Mouse (Mus musculus): ENCODE results near the gene Olfr572. TPM values are rescaled to one million over a fixed set of nuclear protein-coding genes. Genes with fewer than 3 reads are reported as not detected.

Gene Olfr572
- polyA plus RNA-seq (2014; fragmentation: Nextera tagmentation; extraction: Ambion mirVana), result not detected in 2 replicates

DNA sequence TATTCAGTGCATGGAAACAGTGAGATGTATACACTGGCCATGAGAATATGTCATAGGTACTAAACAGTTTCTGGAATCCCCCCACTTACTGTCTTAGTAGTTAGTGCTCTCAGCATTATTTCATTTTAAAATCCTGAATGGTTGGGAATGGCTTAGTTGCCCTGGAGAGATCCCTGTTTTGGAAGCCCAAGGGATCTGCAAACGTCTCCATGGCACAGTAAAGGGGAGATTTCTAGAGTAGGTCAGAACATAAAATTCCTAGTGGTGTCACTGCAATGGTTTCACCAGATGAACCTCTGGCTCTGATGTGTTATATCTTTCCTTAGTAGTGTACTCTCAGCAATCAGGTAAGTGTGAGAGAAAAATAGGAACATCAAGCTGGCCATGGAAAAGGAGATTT, at the start of gene Olfr572:
Gene Olfr572, plus strand, starts transcription at position 301 of the 400 bp plus-strand sequence.
- Histone ChIP-seq H3K27ac (ENCODE audit: low read depth, low read length) (no peak within 1 kb of the TSS), H3K27me3 (replicated peaks; ENCODE audit: control insufficient read depth, insufficient read depth, low read length) (no peaks in the 10 kb centered on the region), H3K36me3 (ENCODE audit: control insufficient read depth, insufficient read depth, low read length) (no peaks in the 10 kb centered on the region), H3K9me3 (ENCODE audit: control insufficient read depth, low read length) (no peaks in the 10 kb centered on the region), H3K4me2 (no peak within 1 kb of the TSS), H3K4me1 (replicated peaks; ENCODE audit: control insufficient read depth, insufficient read depth, low read length) (no peaks in the 10 kb centered on the region), H3K9ac (ENCODE audit: low read depth, low read length) (no peak within 1 kb of the TSS), H3K4me3 (ENCODE audit: low read depth, low read length) (no peak within 1 kb of the TSS)
- DNase-seq (ENCODE audit: low spot score), result no peak
- ATAC-seq (replicated peaks; ENCODE audit: low FRiP score), result no peak
- 58% methylated on average over 1 of the region's 1 CpGs for WGBS

DNA sequence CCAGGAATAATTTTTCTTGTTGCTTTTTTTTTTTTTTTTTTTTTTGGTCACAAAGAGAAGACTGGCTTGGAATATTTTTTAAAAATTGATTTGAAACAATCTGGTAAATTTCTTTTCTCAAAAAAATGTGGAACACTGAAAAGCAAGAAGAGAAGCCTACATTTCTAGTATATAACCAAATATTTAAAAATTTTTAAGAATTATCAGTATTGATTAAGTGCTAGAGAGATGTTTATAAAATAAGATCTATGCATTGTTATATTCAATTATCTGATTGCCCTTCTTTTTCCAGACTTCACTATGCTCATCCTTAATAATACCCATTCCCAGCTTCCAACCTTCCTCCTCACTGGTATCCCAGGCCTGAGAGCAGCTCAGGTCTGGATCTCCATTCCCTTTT, 47.4 kb upstream of the Olfr572 start, which contains the start of gene Olfr568:
Gene Olfr568, plus strand, starts transcription at position 301 of the 400 bp plus-strand sequence.
- ATAC-seq (replicated peaks; ENCODE audit: low FRiP score) (no peak), DNase-seq (ENCODE audit: low spot score) (no peak)
- no peak within 1 kb of the TSS for H3K4me2 ChIP-seq
- H3K4me1 ChIP-seq (replicated peaks; ENCODE audit: control insufficient read depth, insufficient read depth, low read length), result no peaks in the 10 kb centered on the region
- H3K9ac ChIP-seq (ENCODE audit: low read depth, low read length), result no peak within 1 kb of the TSS
- no peaks in the 10 kb centered on the region for H3K9me3 ChIP-seq (ENCODE audit: control insufficient read depth, low read length)
- no peak within 1 kb of the TSS for H3K4me3 ChIP-seq (ENCODE audit: low read depth, low read length)
- H3K27me3 ChIP-seq (replicated peaks; ENCODE audit: control insufficient read depth, insufficient read depth, low read length), result no peaks in the 10 kb centered on the region
- H3K27ac ChIP-seq (ENCODE audit: low read depth, low read length), result no peak within 1 kb of the TSS
- H3K36me3 ChIP-seq (ENCODE audit: control insufficient read depth, insufficient read depth, low read length), result no peaks in the 10 kb centered on the region

DNA sequence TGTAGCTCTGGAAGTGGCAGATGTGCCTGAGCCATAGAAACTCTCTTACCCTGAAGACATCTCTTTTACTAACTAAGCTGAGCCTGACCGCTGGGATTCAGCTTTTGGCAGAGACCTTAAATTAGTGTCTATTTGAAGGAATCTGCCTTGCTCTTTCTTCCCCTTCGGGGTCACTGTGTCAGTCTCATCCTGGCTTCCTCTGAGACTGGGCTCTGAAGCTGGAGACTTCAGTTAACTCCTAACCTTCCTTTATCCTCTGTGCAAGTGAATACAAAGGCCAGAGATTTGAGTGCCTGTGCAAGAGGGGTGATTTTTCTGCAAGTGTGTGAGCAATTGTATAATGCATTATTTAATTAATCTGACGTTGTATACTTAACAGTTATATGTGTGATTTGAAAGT, 33.4 kb upstream of the Olfr572 start, which contains the start of gene Olfr569:
Gene Olfr569, minus strand, starts transcription at position 101 of the 400 bp plus-strand sequence.
- no peaks in the 10 kb centered on the region for H3K9me3 ChIP-seq (ENCODE audit: control insufficient read depth, low read length)
- no peaks in the 10 kb centered on the region for H3K27me3 ChIP-seq (replicated peaks; ENCODE audit: control insufficient read depth, insufficient read depth, low read length)
- no peaks in the 10 kb centered on the region for H3K36me3 ChIP-seq (ENCODE audit: control insufficient read depth, insufficient read depth, low read length)
- no peak within 1 kb of the TSS for H3K27ac ChIP-seq (ENCODE audit: low read depth, low read length)
- DNase-seq (ENCODE audit: low spot score), result no peak
- no peak within 1 kb of the TSS for H3K4me2 ChIP-seq
- no peak for ATAC-seq (replicated peaks; ENCODE audit: low FRiP score)
- WGBS, result 53% methylated on average over 3 of the region's 3 CpGs
- H3K9ac ChIP-seq (ENCODE audit: low read depth, low read length), result no peak within 1 kb of the TSS
- H3K4me3 ChIP-seq (ENCODE audit: low read depth, low read length), result no peak within 1 kb of the TSS
- H3K4me1 ChIP-seq (replicated peaks; ENCODE audit: control insufficient read depth, insufficient read depth, low read length), result no peaks in the 10 kb centered on the region

DNA sequence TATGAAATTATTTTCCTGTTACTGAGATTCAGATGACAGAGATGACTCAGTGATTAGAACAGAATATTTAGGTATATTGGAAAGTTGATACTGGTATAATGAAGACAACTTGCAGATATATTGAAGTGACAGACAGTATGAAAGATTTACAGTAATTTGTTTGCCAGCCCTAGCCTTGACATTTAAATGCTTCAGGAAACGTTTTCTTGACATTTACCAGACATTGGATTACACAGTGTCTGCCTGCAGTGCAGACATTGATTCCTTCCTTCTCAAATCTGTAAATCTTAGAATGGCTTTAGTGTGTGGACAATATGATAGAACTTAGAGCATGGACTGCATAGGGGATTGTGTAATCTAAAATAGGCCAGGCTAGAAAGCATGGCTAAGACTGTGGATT, 8.9 kb upstream of the Olfr572 start:
- H3K36me3 ChIP-seq (ENCODE audit: control insufficient read depth, insufficient read depth, low read length), result no peaks in the 10 kb centered on the region
- H3K4me2 ChIP-seq, result no peak overlapping the region
- H3K27ac ChIP-seq (ENCODE audit: low read depth, low read length), result no peak overlapping the region
- H3K9ac ChIP-seq (ENCODE audit: low read depth, low read length), result no peak overlapping the region
- H3K4me3 ChIP-seq (ENCODE audit: low read depth, low read length), result no peak overlapping the region
- 23% methylated on average over 1 of the region's 1 CpGs for WGBS
- no peaks in the 10 kb centered on the region for H3K4me1 ChIP-seq (replicated peaks; ENCODE audit: control insufficient read depth, insufficient read depth, low read length)
- no peaks in the 10 kb centered on the region for H3K9me3 ChIP-seq (ENCODE audit: control insufficient read depth, low read length)
- no peak for DNase-seq (ENCODE audit: low spot score)
- no peaks in the 10 kb centered on the region for H3K27me3 ChIP-seq (replicated peaks; ENCODE audit: control insufficient read depth, insufficient read depth, low read length)
- ATAC-seq (replicated peaks; ENCODE audit: low FRiP score), result no peak

DNA sequence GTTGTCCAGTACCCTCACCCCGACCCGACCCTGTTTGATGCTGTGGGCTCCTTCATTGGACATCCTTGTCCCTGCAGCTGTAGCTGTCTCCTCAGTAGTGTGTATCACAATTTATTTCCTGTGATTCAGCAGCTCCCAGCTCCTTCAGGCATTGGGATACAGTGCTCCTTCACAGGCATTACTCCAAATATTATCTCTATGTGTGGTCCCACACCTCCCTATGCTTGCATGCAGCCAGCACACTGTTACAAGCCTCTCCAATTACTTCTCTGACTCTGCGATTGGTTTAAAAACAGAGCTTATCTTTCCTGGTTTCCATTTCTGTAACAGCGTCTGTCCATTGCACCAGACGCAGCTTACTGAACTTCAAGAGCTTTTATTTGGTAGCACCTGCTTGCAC, 7.8 kb upstream of the Olfr572 start:
- WGBS, result 54% methylated on average over 5 of the region's 5 CpGs
- Histone ChIP-seq H3K4me1 (replicated peaks; ENCODE audit: control insufficient read depth, insufficient read depth, low read length) (no peaks in the 10 kb centered on the region), H3K9ac (ENCODE audit: low read depth, low read length) (no peak overlapping the region), H3K27ac (ENCODE audit: low read depth, low read length) (no peak overlapping the region), H3K4me2 (no peak overlapping the region), H3K36me3 (ENCODE audit: control insufficient read depth, insufficient read depth, low read length) (no peaks in the 10 kb centered on the region), H3K9me3 (ENCODE audit: control insufficient read depth, low read length) (no peaks in the 10 kb centered on the region), H3K27me3 (replicated peaks; ENCODE audit: control insufficient read depth, insufficient read depth, low read length) (no peaks in the 10 kb centered on the region), H3K4me3 (ENCODE audit: low read depth, low read length) (no peak overlapping the region)
- DNase-seq (ENCODE audit: low spot score) (no peak), ATAC-seq (replicated peaks; ENCODE audit: low FRiP score) (no peak)

- Histone ChIP-seq H3K9me3 (ENCODE audit: control insufficient read depth, low read length) (no peaks in the 10 kb centered on the region), H3K4me3 (ENCODE audit: low read depth, low read length) (no peak within 1 kb of the TSS), H3K27me3 (replicated peaks; ENCODE audit: control insufficient read depth, insufficient read depth, low read length) (no peaks in the 10 kb centered on the region), H3K4me1 (replicated peaks; ENCODE audit: control insufficient read depth, insufficient read depth, low read length) (no peaks in the 10 kb centered on the region), H3K36me3 (ENCODE audit: control insufficient read depth, insufficient read depth, low read length) (no peaks in the 10 kb centered on the region), H3K9ac (ENCODE audit: low read depth, low read length) (no peak within 1 kb of the TSS), H3K27ac (ENCODE audit: low read depth, low read length) (no peak within 1 kb of the TSS), H3K4me2 (no peak within 1 kb of the TSS)
- ATAC-seq (replicated peaks; ENCODE audit: low FRiP score) (no peak), DNase-seq (ENCODE audit: low spot score) (no peak)
- 65% methylated on average over 4 of the region's 4 CpGs for WGBS
Observed at GRCm38 (mm10) chr7:102917032-102917875, 7.0 kb upstream of the Olfr572 start, which contains the start of gene Olfr571. Gene Olfr571, minus strand, starts transcription at chr7:102917536.

- H3K36me3 ChIP-seq (ENCODE audit: control insufficient read depth, insufficient read depth, low read length), result no peaks in the 10 kb centered on the region
- H3K27me3 ChIP-seq (replicated peaks; ENCODE audit: control insufficient read depth, insufficient read depth, low read length), result no peaks in the 10 kb centered on the region
- H3K9ac ChIP-seq (ENCODE audit: low read depth, low read length), result no peak overlapping the region
- no peaks in the 10 kb centered on the region for H3K4me1 ChIP-seq (replicated peaks; ENCODE audit: control insufficient read depth, insufficient read depth, low read length)
- peak; percentile 69 for ATAC-seq (replicated peaks; ENCODE audit: low FRiP score)
- H3K9me3 ChIP-seq (ENCODE audit: control insufficient read depth, low read length), result no peaks in the 10 kb centered on the region
- no peak overlapping the region for H3K4me2 ChIP-seq
- DNase-seq (ENCODE audit: low spot score), result no peak
- no peak overlapping the region for H3K4me3 ChIP-seq (ENCODE audit: low read depth, low read length)
- 13% methylated on average over 1 of the region's 1 CpGs for WGBS
- H3K27ac ChIP-seq (ENCODE audit: low read depth, low read length), result no peak overlapping the region
Observed at GRCm38 (mm10) chr7:102919632-102920031, 4.6 kb upstream of the Olfr572 start.

- no peaks in the 10 kb centered on the region for H3K36me3 ChIP-seq (ENCODE audit: control insufficient read depth, insufficient read depth, low read length)
- no peak for DNase-seq (ENCODE audit: low spot score)
- no peak overlapping the region for H3K4me3 ChIP-seq (ENCODE audit: low read depth, low read length)
- H3K9me3 ChIP-seq (ENCODE audit: control insufficient read depth, low read length), result no peaks in the 10 kb centered on the region
- no peak overlapping the region for H3K27ac ChIP-seq (ENCODE audit: low read depth, low read length)
- no peak for ATAC-seq (replicated peaks; ENCODE audit: low FRiP score)
- H3K9ac ChIP-seq (ENCODE audit: low read depth, low read length), result no peak overlapping the region
- no peaks in the 10 kb centered on the region for H3K27me3 ChIP-seq (replicated peaks; ENCODE audit: control insufficient read depth, insufficient read depth, low read length)
- no peak overlapping the region for H3K4me2 ChIP-seq
- WGBS, result 55% methylated on average over 3 of the region's 3 CpGs
- H3K4me1 ChIP-seq (replicated peaks; ENCODE audit: control insufficient read depth, insufficient read depth, low read length), result no peaks in the 10 kb centered on the region
Observed at GRCm38 (mm10) chr7:102927105-102927504, 2.9 kb downstream of the Olfr572 start.

DNA sequence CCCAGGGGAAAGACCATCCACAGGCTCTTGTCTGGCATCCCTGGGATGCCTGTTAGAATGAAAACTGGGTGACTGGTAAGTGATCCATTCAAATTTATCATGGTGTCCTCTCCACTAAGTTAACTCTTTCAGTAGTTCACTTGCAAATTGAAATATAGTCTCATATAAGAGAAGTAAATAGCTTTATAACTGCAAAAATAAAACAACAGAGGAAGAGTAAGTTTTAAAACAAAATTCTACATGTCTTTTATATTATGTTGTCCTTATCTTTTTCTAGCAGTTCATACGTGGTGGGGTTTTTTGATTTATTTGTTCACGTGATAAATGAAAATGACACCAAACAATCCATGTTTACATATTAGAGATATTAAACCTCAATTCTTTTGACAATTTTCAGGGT, 18.3 kb downstream of the Olfr572 start, which contains the start of gene Olfr573-ps1:
Gene Olfr573-ps1, minus strand, starts transcription at position 101 of the 400 bp plus-strand sequence.
- Histone ChIP-seq H3K4me2 (no peak within 1 kb of the TSS), H3K4me1 (replicated peaks; ENCODE audit: control insufficient read depth, insufficient read depth, low read length) (no peaks in the 10 kb centered on the region), H3K9ac (ENCODE audit: low read depth, low read length) (no peak within 1 kb of the TSS), H3K27ac (ENCODE audit: low read depth, low read length) (no peak within 1 kb of the TSS), H3K4me3 (ENCODE audit: low read depth, low read length) (no peak within 1 kb of the TSS), H3K27me3 (replicated peaks; ENCODE audit: control insufficient read depth, insufficient read depth, low read length) (no peaks in the 10 kb centered on the region), H3K36me3 (ENCODE audit: control insufficient read depth, insufficient read depth, low read length) (no peaks in the 10 kb centered on the region), H3K9me3 (ENCODE audit: control insufficient read depth, low read length) (no peaks in the 10 kb centered on the region)
- no peak for ATAC-seq (replicated peaks; ENCODE audit: low FRiP score)
- WGBS, result 87% methylated on average over 2 of the region's 2 CpGs
- no peak for DNase-seq (ENCODE audit: low spot score)
